Mouse (Mus musculus) cerebellum, adult 2 months (tissue): ENCODE measurements at regions not wholly inside any gene's neighbourhood (a gene's known extent, or its start where the extent isn't known, plus 50 kb on each side); places are given as distances from the start of the nearest gene placed in this dataset.

Experiments
- DNase-seq, 2 experiments: peaks; one replicate each; pipeline ENCODE4 v3.0.0; 2021
- H3K27ac ChIP-seq: fragments of 200-500 bp; 2 replicates; pipeline ENCODE4 v1.5.1; 2012; ENCODE audit warnings: low read length, control low read depth, inconsistent platforms; ENCODE audit not compliant: insufficient read depth
- H3K27me3 ChIP-seq: fragments of 200-500 bp; 2 replicates; pipeline ENCODE4 v1.6.1; 2012; ENCODE audit warnings: inconsistent platforms, mild to moderate bottlenecking, low read length, moderate library complexity; ENCODE audit not compliant: control insufficient read depth, insufficient read depth
- H3K4me1 ChIP-seq: fragments of 200-500 bp; 2 replicates; pipeline ENCODE4 v1.6.1; 2011; ENCODE audit warnings: low read length; ENCODE audit not compliant: control insufficient read depth, insufficient read depth
- H3K4me3 ChIP-seq: fragments of 200-500 bp; replicated peaks from 2 replicates; pipeline ENCODE3; 2011; ENCODE audit warnings: mild to moderate bottlenecking, low read depth, low read length, control low read depth; ENCODE audit not compliant: insufficient read depth
- CTCF ChIP-seq: fragments of 200-500 bp; IDR thresholded peaks from 2 replicates; pipeline ENCODE4 v1.5.1; 2011; ENCODE audit warnings: low read depth, mild to moderate bottlenecking, control low read depth, low read length, moderate library complexity, borderline replicate concordance; ENCODE audit not compliant: insufficient read depth
- POLR2A ChIP-seq: fragments of 200-500 bp; IDR thresholded peaks from 2 replicates; pipeline ENCODE4 v1.6.1; 2011; ENCODE audit warnings: low read length, control low read depth, borderline replicate concordance; ENCODE audit not compliant: insufficient read depth
- WGBS: fragments of 180-500 bp; shearing (Covaris S2); methylation state at CpG from one replicate; pipeline ENCODE4 v1.1.7; 2018; 5-methylcytosine and 5-hydroxymethylcytosine counted together

DNA sequence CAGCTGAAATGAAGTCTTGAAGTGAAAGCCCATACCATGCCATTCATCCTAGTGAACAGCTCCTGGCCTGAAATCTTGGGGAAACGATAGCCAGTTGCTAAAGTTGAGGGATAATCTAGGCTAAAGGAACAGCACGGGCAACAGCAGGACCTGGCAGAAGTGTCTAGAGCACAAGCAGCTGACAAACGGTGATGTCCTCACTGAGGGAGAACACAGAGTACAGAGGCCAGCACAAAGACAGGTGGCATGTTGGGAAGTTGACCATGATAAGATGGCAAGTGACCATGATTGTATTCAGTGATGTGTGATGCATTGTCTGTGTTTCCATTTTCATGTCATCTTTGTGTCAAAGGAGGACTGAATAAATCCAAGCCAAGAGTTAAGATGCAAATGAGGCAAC, 212.4 kb upstream of the Ntm start:
- TF ChIP-seq CTCF (no peak), POLR2A (no peak)
- WGBS = 45% methylated on average over 3 of the region's 3 CpGs
- DNase-seq = no peak
- no peaks in the 10 kb centered on the region for H3K4me1 ChIP-seq
- H3K4me3 ChIP-seq = no peak overlapping the region
- H3K27me3 ChIP-seq = no peaks in the 10 kb centered on the region
- no peak overlapping the region for H3K27ac ChIP-seq

DNA sequence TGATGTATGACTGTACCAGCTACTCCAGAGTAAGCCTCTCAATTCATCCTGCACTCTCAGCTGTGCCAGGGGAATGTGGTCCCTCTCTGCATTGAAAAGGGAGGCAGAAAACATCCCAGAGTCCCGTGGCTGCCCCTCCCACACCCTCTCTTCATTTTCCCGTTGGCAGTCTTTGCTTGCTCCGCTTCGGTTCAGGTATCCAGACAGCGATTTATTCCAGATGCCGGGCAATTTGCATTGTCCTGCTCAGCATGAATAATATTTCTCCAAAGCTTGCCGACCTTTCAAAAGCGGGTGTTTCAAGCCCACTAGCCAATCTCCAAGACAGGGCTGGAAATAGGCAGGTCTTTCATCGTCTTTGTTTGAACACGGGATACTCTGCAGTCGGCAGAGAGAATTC, 220.5 kb upstream of the Ntm start:
- TF ChIP-seq POLR2A (no peak), CTCF (no peak)
- DNase-seq = no peak

DNA sequence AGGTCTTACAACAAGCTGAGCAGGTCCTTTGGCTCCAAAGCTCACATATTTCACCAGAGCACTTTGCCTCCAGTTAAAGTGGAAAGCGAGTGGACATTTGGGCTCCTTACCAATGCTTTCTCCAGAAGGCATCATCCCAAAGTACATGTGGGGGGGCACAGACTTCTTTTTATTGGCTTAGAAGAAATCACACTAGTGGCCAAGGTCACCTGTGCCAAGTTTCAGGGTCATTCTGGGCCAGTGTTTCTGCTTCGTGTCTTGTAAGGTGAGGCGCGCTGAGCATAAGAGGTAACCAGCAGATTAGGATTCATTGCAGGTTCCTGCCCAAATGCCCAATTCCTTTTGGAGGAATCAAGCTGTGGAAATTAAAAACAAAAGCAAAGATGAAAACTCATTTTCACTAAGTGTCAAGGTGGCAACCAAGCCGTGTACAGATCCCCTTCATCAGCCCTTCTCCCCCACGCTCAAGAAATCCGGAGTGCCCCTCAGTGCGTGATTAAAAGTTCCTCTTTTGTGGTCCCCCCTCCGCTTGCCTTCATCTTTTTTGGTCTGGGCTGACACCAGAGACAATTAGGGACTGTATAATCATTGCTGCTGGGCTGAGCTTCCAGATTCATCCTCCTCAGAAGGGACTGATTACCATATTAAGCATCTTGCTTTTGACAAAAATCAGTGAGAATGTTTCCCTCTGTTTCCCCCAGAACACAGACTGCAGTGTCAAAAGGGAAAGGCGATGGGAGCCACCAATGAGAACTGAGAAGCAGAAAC, 222.2 kb upstream of the Ntm start:
- no peak for DNase-seq
- 82% methylated on average over 10 of the region's 10 CpGs for WGBS
- no peak overlapping the region for H3K4me3 ChIP-seq

More for the DNA sequence above, 220.5 kb upstream of the Ntm start:
- H3K27ac ChIP-seq = no peak overlapping the region
- H3K4me1 ChIP-seq = no peaks in the 10 kb centered on the region
- no peak overlapping the region for H3K4me3 ChIP-seq
- WGBS = 74% methylated on average over 11 of the region's 11 CpGs
- H3K27me3 ChIP-seq = no peaks in the 10 kb centered on the region; the same call in 1 of the 2 replicates

DNA sequence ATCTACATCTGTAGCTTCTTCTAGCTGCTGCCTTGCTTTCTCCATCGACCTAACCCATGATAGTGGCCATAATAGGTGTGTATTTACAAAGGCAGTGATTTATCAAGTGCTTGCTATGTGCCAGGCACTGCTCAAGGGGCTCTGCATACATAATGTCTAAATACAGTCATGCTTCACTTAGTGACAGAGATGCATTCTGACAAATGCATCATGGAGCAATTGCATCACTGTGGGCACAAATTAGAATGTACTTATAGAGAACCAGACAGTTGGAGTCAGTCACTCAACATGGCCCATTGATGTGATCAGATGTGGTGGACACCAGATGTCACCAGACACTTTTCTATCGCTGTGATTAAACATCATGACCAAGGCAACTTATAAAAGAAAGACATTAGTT, 223.3 kb upstream of the Ntm start:
- Histone ChIP-seq H3K4me1 (peaks cover 5% of the 10 kb centered on the region), H3K4me3 (no peak overlapping the region), H3K27me3 (no peaks in the 10 kb centered on the region; the same call in 1 of the 2 replicates), H3K27ac (no peak overlapping the region)
- TF ChIP-seq CTCF = no peak
- no peak for TF ChIP-seq POLR2A
- WGBS = 73% methylated on average over 2 of the region's 2 CpGs
- no peak for DNase-seq

More for the DNA sequence above, 222.2 kb upstream of the Ntm start:
- no peak overlapping the region for H3K27ac ChIP-seq
- no peaks in the 10 kb centered on the region for H3K4me1 ChIP-seq
- TF ChIP-seq CTCF (no peak), POLR2A (no peak)
- H3K27me3 ChIP-seq = no peaks in the 10 kb centered on the region; the same call in 1 of the 2 replicates

DNA sequence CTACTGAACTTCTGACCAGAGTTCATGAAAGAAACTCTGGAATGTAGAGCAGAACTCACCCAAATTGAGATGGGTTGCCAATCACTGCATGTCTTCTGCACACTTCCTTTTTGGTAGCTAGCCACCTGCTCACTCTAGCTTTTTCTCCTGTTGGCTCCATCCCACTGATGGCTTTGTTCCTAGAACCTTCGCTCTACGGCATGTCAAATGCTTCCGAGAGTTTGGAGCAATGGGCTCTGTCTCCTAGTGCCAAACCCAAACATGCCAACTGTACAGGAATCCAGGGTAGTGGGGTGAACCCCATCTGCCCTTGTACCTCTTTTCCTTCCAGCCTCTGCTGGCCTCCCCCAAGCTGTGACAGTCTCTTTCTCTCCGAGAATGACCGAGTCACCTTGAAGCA, 227.1 kb upstream of the Ntm start:
- no peak overlapping the region for H3K4me3 ChIP-seq
- H3K4me1 ChIP-seq = peaks cover 8% of the 10 kb centered on the region
- TF ChIP-seq CTCF (no peak), POLR2A (no peak)
- peak; percentile 78 to 94 for DNase-seq
- no peak overlapping the region for H3K27ac ChIP-seq
- WGBS = 10% methylated on average over 5 of the region's 5 CpGs
- H3K27me3 ChIP-seq = no peaks in the 10 kb centered on the region

DNA sequence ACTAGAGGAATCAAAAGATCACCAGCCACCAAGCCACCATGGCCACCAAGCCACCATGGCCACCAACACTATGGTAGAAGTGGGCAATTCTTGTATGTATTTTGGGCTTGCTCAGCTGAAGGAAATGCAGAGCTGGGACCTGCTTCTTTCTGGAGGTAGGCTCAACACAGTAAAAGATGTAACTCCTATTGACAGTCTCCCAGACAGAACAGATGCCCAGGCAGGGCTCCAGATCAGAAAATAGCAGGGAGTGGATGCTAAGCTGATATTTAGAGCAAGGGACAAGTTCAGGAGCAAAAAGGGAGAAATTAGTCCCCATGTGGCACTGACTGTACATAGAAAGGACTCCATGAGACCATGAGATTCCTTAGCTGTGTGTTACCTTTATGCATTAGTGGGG, 228.2 kb upstream of the Ntm start:
- TF ChIP-seq CTCF = no peak
- no peak for TF ChIP-seq POLR2A
- Histone ChIP-seq H3K27me3 (no peaks in the 10 kb centered on the region), H3K4me3 (no peak overlapping the region), H3K4me1 (peaks cover 8% of the 10 kb centered on the region), H3K27ac (no peak overlapping the region)
- DNase-seq = peak; percentile 69 to 84

DNA sequence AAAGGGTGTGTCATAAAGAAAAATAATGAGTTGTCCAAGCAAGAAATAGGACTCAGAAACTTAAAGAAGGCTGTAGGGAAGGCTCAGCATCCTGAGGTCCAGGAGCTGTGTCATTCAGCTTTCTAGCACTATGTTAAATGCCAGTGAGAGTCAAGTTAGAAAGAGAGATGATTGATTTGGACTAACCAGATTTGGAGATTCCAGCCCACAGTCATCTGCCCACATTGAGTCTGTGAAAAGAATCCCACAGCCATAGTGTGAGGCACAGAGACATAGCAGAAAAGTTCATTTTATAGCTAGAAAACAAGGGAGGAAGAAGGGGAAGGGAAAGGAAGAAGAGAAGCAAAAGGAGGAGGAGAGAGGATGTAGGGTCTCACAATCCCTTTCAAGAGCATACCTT, 229.0 kb upstream of the Ntm start:
- Histone ChIP-seq H3K27me3 (no peaks in the 10 kb centered on the region), H3K27ac (no peak overlapping the region), H3K4me1 (peaks cover 8% of the 10 kb centered on the region), H3K4me3 (no peak overlapping the region)
- TF ChIP-seq CTCF = no peak
- TF ChIP-seq POLR2A = no peak
- no peak for DNase-seq

DNA sequence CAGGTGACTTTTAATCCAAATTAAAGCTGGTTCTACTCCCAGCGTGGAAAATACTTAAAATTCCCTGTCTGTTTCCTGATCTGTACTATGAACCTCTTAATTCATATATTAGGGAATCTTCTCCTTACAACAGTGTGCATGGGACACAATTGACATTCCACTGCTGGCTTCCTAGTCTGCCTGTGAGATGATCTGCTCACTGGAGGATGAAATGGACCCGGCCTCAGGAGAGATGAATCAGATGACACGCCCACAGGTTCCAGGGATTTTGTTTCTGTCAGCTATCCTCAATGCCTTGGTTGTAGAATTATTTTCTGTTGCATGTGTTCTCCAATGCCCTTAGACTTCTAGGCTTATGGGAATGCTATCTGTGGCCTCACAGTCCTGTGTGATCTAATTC, 231.9 kb upstream of the Ntm start:
- H3K4me1 ChIP-seq = peaks cover 8% of the 10 kb centered on the region
- no peak overlapping the region for H3K4me3 ChIP-seq
- no peak for DNase-seq
- WGBS = 93% methylated on average over 3 of the region's 3 CpGs
- no peak overlapping the region for H3K27ac ChIP-seq
- H3K27me3 ChIP-seq = no peaks in the 10 kb centered on the region
- no peak for TF ChIP-seq POLR2A
